Mouse (Mus musculus) mammary gland, adult 2 months (tissue): Measurements from ENCODE around the gene Morc2a. TPM values are rescaled to one million over a fixed set of nuclear protein-coding genes. Genes with fewer than 3 reads are reported as not detected.

Experiments
- polyA plus RNA-seq: library from polyadenylated mRNA; depleted of rRNA; stranded (reverse); fragments of >200 nt; gene quantifications from 2 replicates; pipeline ENCODE4 v1.2.3, GENCODE M21; 2012; ENCODE audit warnings: low replicate concordance; rRNA removed

Morc2a gene
- polyA plus RNA-seq, result 8.2 and 14.0 TPM in 2 replicates

DNA sequence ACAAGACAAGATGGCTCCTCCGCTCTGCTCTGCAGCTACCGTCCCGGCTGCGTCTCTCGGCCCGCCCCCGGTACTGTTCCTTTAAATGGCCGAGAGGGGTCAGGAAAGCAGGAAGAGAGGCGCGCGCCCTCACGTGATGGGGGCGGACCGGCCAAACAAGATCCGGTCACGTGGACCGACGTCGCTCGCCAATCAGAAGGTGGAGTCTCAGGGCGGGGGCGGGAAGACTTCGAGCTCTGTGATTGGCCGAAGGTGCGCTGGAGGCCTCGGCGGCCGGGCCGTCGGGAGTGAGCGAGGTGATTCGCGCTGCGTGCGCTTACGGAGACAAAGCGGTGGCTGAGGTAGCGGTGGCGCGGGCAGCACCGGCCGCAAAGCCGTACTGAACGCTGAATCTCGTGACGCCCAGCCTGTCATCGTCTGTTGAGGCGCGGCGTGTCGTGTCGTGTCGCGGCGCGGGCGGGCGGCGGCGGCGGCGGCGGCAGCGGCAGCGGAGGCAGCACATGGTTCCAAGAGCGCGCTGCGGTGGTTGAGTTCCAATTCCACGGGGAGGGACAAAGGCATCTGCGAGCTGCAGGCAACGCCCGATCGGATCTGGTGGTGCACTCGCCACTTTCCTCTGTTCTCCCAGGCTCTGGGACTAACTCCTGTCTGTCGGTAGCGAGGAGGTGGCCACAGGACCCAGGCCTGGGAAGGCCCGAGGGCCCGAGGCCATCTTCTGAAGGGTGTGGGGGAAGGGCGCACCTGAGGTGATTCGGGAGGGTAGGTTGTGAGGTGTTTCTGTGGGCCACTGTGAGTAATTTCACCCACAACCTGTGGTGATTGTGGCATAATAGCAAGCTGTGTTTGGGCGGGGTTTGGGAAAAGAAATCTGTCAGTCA lies at the start of gene Morc2a:
Gene Morc2a (plus strand): TSS at position 228 of the 878 bp plus-strand sequence.

Other genes starting within 250 kb of the Morc2a start
- 68.0 and 81.3 TPM in 2 replicates for gene Limk2, start 240.0 kb upstream of the Morc2a start, polyA plus RNA-seq
- 24.0 and 45.3 TPM in 2 replicates for gene Rnf185, start 196.8 kb upstream of the Morc2a start, polyA plus RNA-seq
- 0.42 and 0.45 TPM in 2 replicates for gene Pla2g3, start 160.9 kb upstream of the Morc2a start, polyA plus RNA-seq
- 4.0 and 5.4 TPM in 2 replicates for gene Inpp5j, start 144.4 kb upstream of the Morc2a start, polyA plus RNA-seq
- gene Selenom, start 134.5 kb upstream of the Morc2a start, polyA plus RNA-seq, result 88.8 and 176 TPM in 2 replicates
- 27.1 and 39.0 TPM in 2 replicates for gene Smtn, start 108.6 kb upstream of the Morc2a start, polyA plus RNA-seq
- 1.2 and 1.5 TPM in 2 replicates for gene Osbp2, start 214.7 kb downstream of the Morc2a start, polyA plus RNA-seq
- 0.43 and 0.80 TPM in 2 replicates for gene 4921536K21Rik, start 245.9 kb downstream of the Morc2a start, polyA plus RNA-seq
- gene Dusp18, start 246.0 kb downstream of the Morc2a start, polyA plus RNA-seq, result 5.6 and 12.9 TPM in 2 replicates